Mouse (Mus musculus) ES-E14 (cell line): Measurements from ENCODE around the gene Gm29427. TPM values are rescaled to one million over a fixed set of nuclear protein-coding genes. Genes with fewer than 3 reads are reported as not detected.
A peak's percentile ranks its signal among the peaks of the same experiment; 100 is the strongest.
"Not testable (repeated sequence)": the region's sequence is repeated elsewhere in the genome, so short reads cannot be mapped to it uniquely, and the experiment has no call there.

Source experiments
- DNase-seq: peaks from one replicate; pipeline ENCODE4 v3.0.0-alpha.2; 2013; ENCODE audit warnings: low read depth, low spot score
- H3K27ac ChIP-seq: 2 replicates; pipeline ENCODE4 v1.5.1; 2012; ENCODE audit warnings: low read depth, mild to moderate bottlenecking, low read length, moderate library complexity, mixed read lengths; ENCODE audit not compliant: poor library complexity, insufficient read depth, severe bottlenecking
- H3K36me3 ChIP-seq: 2 replicates; pipeline ENCODE4 v1.6.1; 2012; ENCODE audit warnings: mild to moderate bottlenecking, low read length, moderate library complexity, mixed read lengths; ENCODE audit not compliant: control insufficient read depth, poor library complexity, insufficient read depth, severe bottlenecking
- H3K4me1 ChIP-seq, 2 experiments: fragments of 150-350 bp in 1 of 2; sonication (generic) in 1 of 2; 2 replicates each; pipeline ENCODE4 v1.6.1; 2012; ENCODE audit warnings: low read length in 2 of 2, mild to moderate bottlenecking in 1 of 2, mixed read lengths in 1 of 2; ENCODE audit not compliant: control insufficient read depth in 2 of 2, insufficient read depth in 2 of 2, poor library complexity in 1 of 2
- H3K4me3 ChIP-seq, 2 experiments: fragments of 150-350 bp in 1 of 2; sonication (generic) in 1 of 2; 2 replicates each; pipeline ENCODE4 v1.5.1; 2012; ENCODE audit warnings: low read length in 2 of 2, low read depth in 1 of 2, mild to moderate bottlenecking in 1 of 2, mixed read lengths in 1 of 2; ENCODE audit not compliant: insufficient read depth in 1 of 2, poor library complexity in 1 of 2, severe bottlenecking in 1 of 2
- H3K9ac ChIP-seq: 2 replicates; pipeline ENCODE4 v1.6.1; 2012; ENCODE audit warnings: low read depth, mild to moderate bottlenecking, low read length, mixed read lengths; ENCODE audit not compliant: poor library complexity, insufficient read depth, severe bottlenecking
- H3K9me3 ChIP-seq: fragments of 150-350 bp; sonication (generic); 2 replicates; pipeline ENCODE4 v1.6.1; 2012; ENCODE audit warnings: low read depth, mild to moderate bottlenecking, low read length; ENCODE audit not compliant: control insufficient read depth, insufficient read depth
- CHD2 ChIP-seq: IDR thresholded peaks from 2 replicates; pipeline ENCODE4 v1.6.1; 2014; ENCODE audit warnings: mild to moderate bottlenecking, low read depth, low read length, inconsistent platforms
- HCFC1 ChIP-seq: IDR thresholded peaks from 2 replicates; pipeline ENCODE4 v1.6.1; 2012; ENCODE audit warnings: low read length, inconsistent platforms, borderline replicate concordance; ENCODE audit not compliant: insufficient read depth
- MAFK ChIP-seq: IDR thresholded peaks from 2 replicates; pipeline ENCODE4 v1.6.1; 2014; ENCODE audit warnings: mild to moderate bottlenecking, low read depth, low read length, inconsistent platforms; ENCODE audit not compliant: insufficient read depth
- ZC3H11A ChIP-seq: IDR thresholded peaks from 2 replicates; pipeline ENCODE4 v1.6.1; 2012; ENCODE audit warnings: low read depth, mild to moderate bottlenecking, inconsistent platforms, low read length, borderline replicate concordance
- ZNF384 ChIP-seq: IDR thresholded peaks from 2 replicates; pipeline ENCODE4 v1.6.1; 2012; ENCODE audit warnings: low read depth, low read length, inconsistent platforms
- in situ Hi-C, 2 experiments: fragments of 600-800 bp; cut with MboI; formaldehyde crosslinking; loops; one replicate each; pipeline ENCODE4 v1.15.1; 2025; ENCODE audit warnings: low sequenced_read_pairs in 2 of 2, inconsistent platforms in 1 of 2; ENCODE audit not compliant: unreplicated experiment in 2 of 2
- total RNA-seq: library from RNA; depleted of rRNA; stranded (reverse); fragments of 300-350 nt; gene quantifications from 2 replicates; pipeline ENCODE4 v1.2.3, GENCODE M21; 2012

The Gm29427 gene
- total RNA-seq, 1 experiment, result 0.18 TPM

- H3K9me3 ChIP-seq, result no peaks in the 10 kb centered on the region
- H3K9ac ChIP-seq, result no peak within 1 kb of the TSS
- no peaks in the 10 kb centered on the region for H3K4me1 ChIP-seq
- TF ChIP-seq ZC3H11A (no peak), CHD2 (no peak), HCFC1 (no peak), MAFK (no peak), ZNF384 (no peak)
- no peak for DNase-seq
- in situ Hi-C loops, result no loop called here
- no peak within 1 kb of the TSS for H3K27ac ChIP-seq
- H3K36me3 ChIP-seq, result no peaks in the 10 kb centered on the region
- no peak within 1 kb of the TSS for H3K4me3 ChIP-seq
Observed at GRCm38 (mm10) chr1:130661454-130661853, 54.1 kb downstream of the Gm29427 start, which contains the start of gene C4bp. TSS of gene C4bp (minus strand) at chr1:130661632.

- DNase-seq, H3K4me3 ChIP-seq, H3K9ac ChIP-seq, in situ Hi-C loops, H3K27ac ChIP-seq, H3K9me3 ChIP-seq, H3K36me3 ChIP-seq, H3K4me1 ChIP-seq: not testable (repeated sequence)
Observed at GRCm38 (mm10) chr1:130659641-130660040, 56.0 kb downstream of the Gm29427 start.

- no peak overlapping the region for H3K9ac ChIP-seq
- no peaks in the 10 kb centered on the region for H3K4me1 ChIP-seq
- no peak for TF ChIP-seq HCFC1
- TF ChIP-seq ZNF384, result no peak
- TF ChIP-seq MAFK, result no peak
- TF ChIP-seq ZC3H11A, result no peak
- TF ChIP-seq CHD2, result no peak
- no peak for DNase-seq
- no peak overlapping the region for H3K4me3 ChIP-seq
- no peak overlapping the region for H3K27ac ChIP-seq
- H3K36me3 ChIP-seq, result no peaks in the 10 kb centered on the region
- in situ Hi-C loops, result no loop called here
- no peaks in the 10 kb centered on the region for H3K9me3 ChIP-seq
Observed at GRCm38 (mm10) chr1:130644103-130644502, 71.5 kb downstream of the Gm29427 start.

GRCm38 (mm10) chr1:130640967-130641366, 74.6 kb downstream of the Gm29427 start:
- no peak for DNase-seq
- Histone ChIP-seq H3K36me3 (no peaks in the 10 kb centered on the region), H3K4me3 (no peak overlapping the region), H3K27ac (no peak overlapping the region), H3K9me3 (no peaks in the 10 kb centered on the region), H3K4me1 (no peaks in the 10 kb centered on the region), H3K9ac (no peak overlapping the region)
- in situ Hi-C loops, result no loop called here
- no peak for TF ChIP-seq ZNF384
- TF ChIP-seq CHD2, result no peak
- TF ChIP-seq MAFK, result no peak

- Histone ChIP-seq H3K27ac (no peak overlapping the region), H3K9me3 (no peaks in the 10 kb centered on the region), H3K9ac (no peak overlapping the region), H3K36me3 (no peaks in the 10 kb centered on the region), H3K4me3 (no peak overlapping the region), H3K4me1 (no peaks in the 10 kb centered on the region)
- no peak for TF ChIP-seq MAFK
- TF ChIP-seq ZC3H11A, result peak; percentile 82
- peak; percentile 61 for DNase-seq
- in situ Hi-C loops, result no loop called here
Observed at GRCm38 (mm10) chr1:130633761-130634410, 81.7 kb downstream of the Gm29427 start.
